Mouse (Mus musculus): ENCODE results near the gene Cab39. TPM values are rescaled to one million over a fixed set of nuclear protein-coding genes. Genes with fewer than 3 reads are reported as not detected.

Gene Cab39
- polyA plus RNA-seq (2014; fragmentation: Illumina TruSeq; extraction: RNeasy Lipid Tissue Mini Kit (QIAGEN cat#74804); ENCODE audit: insufficient read depth, low read depth, low replicate concordance): 60.7 TPM

DNA sequence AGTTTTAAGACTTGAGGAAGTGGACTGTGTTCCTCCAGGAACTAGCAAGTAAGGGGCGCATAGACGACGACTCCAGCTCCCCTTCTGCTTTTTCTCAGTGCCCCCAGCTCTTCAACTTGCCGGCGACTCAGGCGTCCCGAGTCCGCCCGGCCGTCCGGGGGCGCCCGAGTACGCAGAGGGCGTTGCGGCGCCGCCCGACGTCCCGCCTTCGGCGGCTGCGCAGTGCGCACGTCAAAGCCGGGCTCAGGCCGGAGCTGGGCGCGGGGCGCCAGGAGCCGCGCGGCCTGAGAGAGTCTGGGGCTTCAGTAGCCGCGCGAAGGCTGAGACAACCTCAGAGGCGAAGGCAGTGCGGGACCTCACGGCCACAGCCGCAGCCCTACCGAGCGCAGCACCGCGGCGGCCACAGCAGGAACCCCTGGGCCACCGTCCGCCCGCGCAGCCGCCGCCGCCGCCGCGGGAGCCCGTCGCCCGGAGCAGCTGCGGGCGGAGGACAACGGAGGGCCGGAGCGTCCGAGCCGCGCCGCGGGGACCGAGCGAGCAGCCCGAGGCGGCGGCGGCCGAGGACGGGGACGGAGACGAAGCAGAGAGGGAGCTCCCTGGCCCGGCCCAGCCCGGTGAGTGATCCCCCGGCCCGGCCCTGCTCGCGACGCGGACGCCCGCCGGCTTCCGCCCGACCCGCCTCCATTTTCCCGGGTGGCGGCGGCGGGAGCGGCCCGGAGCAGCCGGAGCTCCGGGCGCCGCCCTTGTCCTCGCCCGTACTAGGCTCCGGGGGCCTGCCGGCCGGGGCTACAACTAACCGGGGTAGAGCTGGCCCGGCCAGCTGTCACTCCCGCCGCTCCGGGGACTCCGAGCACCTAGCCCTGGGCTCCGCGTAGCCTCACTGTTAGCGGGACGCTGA lies at the start of gene Cab39:
Gene Cab39 (plus strand): TSS at position 234 of the 898 bp plus-strand sequence.

DNA sequence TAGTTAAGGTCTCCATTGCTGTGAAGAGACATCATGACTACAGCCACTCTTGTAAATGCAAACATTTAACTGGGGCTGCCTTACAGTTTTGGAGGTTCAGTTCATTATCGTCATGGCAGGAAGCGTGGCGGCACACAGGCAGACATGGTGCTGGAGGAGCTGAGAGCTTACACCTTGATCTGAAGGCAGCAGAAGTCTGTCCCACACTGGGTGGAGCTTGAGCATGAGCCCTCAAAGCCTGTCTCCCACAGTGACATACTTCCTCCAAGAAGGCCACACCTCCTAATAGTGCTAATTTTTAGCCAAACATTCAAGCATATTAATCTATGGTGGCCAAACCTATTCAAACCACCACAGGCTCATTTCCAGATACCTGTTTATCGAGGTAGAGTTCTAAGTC lies 14.8 kb upstream of the Cab39 start, which contains the start of gene A630001G21Rik:
Gene A630001G21Rik (minus strand): TSS at position 208 of the 400 bp plus-strand sequence.

DNA sequence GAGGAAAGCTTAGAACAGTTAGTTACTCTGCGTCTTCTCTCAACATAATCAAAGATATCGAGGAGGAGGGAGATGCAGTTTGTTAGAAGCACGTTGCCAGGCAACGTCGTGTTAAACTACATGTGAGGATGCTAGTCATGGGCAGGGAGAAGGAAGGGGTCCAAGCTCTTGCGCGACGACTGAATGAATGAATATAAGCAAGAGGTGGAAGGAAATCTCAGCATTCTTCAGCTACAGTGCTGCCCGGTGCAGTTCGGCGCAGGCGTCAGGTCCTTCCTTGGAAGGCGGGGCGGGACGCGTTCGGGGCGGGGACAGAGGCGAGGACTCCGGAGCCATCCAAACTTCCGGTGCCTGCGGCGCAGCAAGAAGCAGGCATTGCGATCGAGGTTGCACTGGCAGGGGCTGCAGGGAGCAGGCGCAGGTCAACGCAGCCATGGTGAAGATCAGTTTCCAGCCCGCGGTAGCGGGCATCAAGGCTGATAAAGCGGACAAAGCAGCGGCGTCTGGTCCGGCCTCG lies 101.0 kb downstream of the Cab39 start, which contains the start of gene Itm2c:
Gene Itm2c (plus strand): TSS at position 51 of the 517 bp plus-strand sequence.

Other genes with a start within 250 kb of the Cab39 start
- gene G530012D18Rik, start 217.8 kb upstream of the Cab39 start, polyA plus RNA-seq (2014; fragmentation: Illumina TruSeq; extraction: RNeasy Lipid Tissue Mini Kit (QIAGEN cat#74804); ENCODE audit: insufficient read depth, low read depth, low replicate concordance): not detected
- gene Sp110, start 194.6 kb upstream of the Cab39 start, polyA plus RNA-seq (2014; fragmentation: Illumina TruSeq; extraction: RNeasy Lipid Tissue Mini Kit (QIAGEN cat#74804); ENCODE audit: insufficient read depth, low read depth, low replicate concordance): 20.3 TPM
- 14.8 TPM for gene Sp140, start 193.1 kb upstream of the Cab39 start, polyA plus RNA-seq (2014; fragmentation: Illumina TruSeq; extraction: RNeasy Lipid Tissue Mini Kit (QIAGEN cat#74804); ENCODE audit: insufficient read depth, low read depth, low replicate concordance)
- 48.1 TPM for gene Sp100, start 143.5 kb upstream of the Cab39 start, polyA plus RNA-seq (2014; fragmentation: Illumina TruSeq; extraction: RNeasy Lipid Tissue Mini Kit (QIAGEN cat#74804); ENCODE audit: insufficient read depth, low read depth, low replicate concordance)
- gene A630001G21Rik, start 14.8 kb upstream of the Cab39 start, polyA plus RNA-seq (2014; fragmentation: Illumina TruSeq; extraction: RNeasy Lipid Tissue Mini Kit (QIAGEN cat#74804); ENCODE audit: insufficient read depth, low read depth, low replicate concordance): 4.8 TPM
- gene Itm2c, start 100.8 kb downstream of the Cab39 start, polyA plus RNA-seq (2014; fragmentation: Illumina TruSeq; extraction: RNeasy Lipid Tissue Mini Kit (QIAGEN cat#74804); ENCODE audit: insufficient read depth, low read depth, low replicate concordance): 128 TPM
- not detected for gene 4933407L21Rik, start 135.0 kb downstream of the Cab39 start, polyA plus RNA-seq (2014; fragmentation: Illumina TruSeq; extraction: RNeasy Lipid Tissue Mini Kit (QIAGEN cat#74804); ENCODE audit: insufficient read depth, low read depth, low replicate concordance)
- 0.50 TPM for gene Gpr55, start 167.6 kb downstream of the Cab39 start, polyA plus RNA-seq (2014; fragmentation: Illumina TruSeq; extraction: RNeasy Lipid Tissue Mini Kit (QIAGEN cat#74804); ENCODE audit: insufficient read depth, low read depth, low replicate concordance)
- not detected for gene Spata3, start 223.4 kb downstream of the Cab39 start, polyA plus RNA-seq (2014; fragmentation: Illumina TruSeq; extraction: RNeasy Lipid Tissue Mini Kit (QIAGEN cat#74804); ENCODE audit: insufficient read depth, low read depth, low replicate concordance)